Mouse (Mus musculus): ENCODE measurements at regions not wholly inside any gene's neighbourhood (a gene's known extent, or its start where the extent isn't known, plus 50 kb on each side); places are given as distances from the start of the nearest gene placed in this dataset.
A peak's percentile ranks its signal among the peaks of the same experiment; 100 is the strongest.

DNA sequence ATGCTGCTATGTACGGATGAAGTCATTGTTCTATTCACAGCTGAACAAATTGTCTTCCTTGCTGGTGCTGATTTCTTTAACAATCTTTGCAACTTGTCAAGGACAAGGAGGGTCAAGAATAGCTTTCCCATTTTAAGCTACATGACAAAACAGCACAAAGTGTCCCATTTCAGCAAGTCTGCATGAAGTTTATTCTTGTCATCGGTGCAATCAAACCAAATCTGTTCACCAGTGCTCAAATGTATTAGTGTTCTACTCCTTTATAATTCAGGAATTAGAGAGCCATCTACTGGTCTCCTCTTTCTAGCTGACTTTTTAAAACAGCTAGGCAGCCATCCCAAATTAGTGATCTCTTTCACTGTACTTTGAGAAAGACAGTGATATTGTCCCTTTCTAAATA, 1040.8 kb downstream of the Galc start:
- no peak for ATAC-seq

DNA sequence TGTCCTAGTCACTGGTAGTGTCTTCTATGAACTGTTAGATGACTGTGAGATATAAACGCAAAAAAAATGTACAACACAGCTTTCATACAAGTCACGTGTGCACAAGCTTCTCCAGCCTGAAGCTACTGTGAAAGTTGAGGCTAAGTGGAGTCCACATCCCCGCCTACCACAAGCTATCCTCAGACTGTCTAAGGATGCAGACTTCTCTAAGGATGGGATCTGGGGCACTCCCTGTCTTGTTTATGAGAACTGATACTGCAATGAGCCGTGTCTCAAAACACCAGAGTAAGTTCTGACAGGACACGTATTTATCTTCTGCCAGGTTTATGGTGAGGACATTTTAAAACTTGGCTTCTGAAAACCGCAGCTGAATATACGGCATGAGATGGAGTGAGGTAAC, 1041.7 kb downstream of the Galc start:
- no peak for ATAC-seq

DNA sequence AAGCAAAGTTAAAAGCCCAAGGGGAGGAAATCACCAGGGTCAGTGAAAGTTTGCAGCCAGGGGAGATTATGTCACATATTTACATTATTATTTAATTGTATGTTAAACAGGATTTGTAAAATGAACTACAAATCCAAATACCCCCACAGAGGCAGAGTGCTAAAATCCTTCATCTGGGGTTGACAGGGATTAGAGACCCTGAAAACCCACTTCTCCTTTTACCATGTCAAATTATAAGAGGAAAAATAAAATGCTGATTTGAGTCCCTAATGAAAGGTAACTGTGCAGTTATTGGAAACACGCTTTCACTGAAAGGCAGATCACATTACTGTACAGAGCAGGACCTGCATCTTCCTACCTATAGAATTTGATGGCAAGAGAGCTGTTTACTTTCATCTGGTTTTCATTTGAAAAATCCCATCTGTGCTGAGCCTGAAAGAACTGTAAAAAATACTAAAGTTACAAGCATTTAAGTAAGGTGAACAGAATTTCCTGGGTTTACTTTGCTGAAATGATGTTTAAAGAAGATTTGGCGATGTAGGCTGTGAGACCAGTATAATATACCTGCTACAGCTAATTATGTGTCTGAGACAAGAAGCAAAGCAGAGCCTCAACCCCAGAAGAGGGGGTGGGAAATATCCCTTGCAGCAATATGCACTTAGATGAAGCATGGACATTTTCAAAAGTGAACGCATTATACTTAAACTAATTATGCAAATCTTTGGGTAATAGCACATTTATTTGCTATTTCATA, 1055.4 kb downstream of the Galc start:
- no peak for ATAC-seq

DNA sequence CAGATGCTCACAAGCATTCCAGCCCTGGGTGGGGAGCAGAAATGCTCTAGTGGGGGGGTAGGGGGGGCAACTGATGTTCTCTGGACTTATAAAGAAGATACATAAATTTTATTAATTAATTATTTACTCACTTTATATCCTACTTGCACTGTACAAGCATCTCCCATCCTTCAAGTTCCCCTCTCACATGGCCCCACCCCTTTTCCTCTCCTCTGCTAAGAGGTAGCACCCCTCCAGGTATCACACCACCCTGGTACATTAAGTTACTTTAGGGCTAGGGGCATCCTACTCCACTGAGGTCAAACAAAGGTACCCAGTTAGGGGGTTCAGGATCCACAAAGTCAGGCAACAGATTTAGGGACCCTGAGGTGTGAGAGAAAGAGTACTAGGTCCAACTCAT, 1097.4 kb downstream of the Galc start:
- ATAC-seq = no peak

DNA sequence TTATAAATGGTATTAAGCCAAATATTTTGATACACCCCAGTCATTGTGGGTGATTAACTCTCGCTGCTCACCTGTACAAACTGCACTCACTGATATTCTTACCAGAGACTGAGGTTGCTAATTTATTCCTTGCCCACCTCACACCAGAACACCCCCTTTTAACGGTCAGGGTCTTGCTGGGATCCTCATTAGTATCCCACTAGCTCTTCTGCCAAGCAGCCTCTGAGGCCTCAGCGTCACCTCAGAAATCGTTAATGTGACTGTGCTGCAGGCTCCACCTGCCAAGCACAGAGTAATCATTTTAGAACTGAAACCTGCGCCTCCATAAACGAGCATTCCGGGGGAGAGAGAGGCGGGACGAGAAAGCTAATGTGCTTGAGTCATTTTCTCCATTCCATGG, 1097.8 kb downstream of the Galc start:
- ATAC-seq = no peak

DNA sequence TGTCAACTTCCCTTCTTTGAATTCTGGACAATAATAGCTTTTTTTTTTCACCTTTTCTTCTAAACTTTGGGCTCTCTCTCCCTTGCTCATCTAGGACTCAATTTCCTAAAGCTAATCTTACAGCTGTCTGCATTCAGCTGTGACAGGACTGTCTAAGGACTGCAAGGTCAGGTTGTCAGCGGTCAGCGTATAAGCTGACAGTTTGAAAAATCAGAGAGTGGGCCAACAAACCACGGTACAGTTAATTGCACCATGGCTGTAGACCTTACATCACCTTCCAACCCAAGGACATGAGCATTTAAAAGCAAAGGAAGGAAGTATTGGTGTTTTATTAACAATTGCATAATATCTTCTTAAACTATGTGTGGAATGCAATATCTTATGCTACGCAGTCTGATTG, 1100.9 kb downstream of the Galc start:
- ATAC-seq = no peak

DNA sequence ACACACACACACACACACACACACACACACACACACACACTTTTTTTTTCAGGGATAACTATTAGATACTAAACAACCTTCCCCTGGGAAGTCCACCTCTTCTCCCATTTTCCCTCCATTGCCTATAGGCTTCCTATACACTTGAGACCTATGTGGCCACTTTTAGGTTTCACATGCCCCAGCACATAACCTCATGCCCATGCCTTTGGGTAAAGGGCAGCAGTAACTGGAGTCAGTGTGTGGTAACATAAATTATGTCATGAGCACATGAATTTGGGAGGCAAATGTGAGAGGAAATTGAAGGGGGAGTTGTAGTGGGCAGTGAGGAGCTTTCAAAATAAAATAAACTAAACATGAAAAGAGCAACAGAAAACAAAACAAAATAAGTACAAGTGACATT, 1101.5 kb downstream of the Galc start:
- ATAC-seq = no peak

DNA sequence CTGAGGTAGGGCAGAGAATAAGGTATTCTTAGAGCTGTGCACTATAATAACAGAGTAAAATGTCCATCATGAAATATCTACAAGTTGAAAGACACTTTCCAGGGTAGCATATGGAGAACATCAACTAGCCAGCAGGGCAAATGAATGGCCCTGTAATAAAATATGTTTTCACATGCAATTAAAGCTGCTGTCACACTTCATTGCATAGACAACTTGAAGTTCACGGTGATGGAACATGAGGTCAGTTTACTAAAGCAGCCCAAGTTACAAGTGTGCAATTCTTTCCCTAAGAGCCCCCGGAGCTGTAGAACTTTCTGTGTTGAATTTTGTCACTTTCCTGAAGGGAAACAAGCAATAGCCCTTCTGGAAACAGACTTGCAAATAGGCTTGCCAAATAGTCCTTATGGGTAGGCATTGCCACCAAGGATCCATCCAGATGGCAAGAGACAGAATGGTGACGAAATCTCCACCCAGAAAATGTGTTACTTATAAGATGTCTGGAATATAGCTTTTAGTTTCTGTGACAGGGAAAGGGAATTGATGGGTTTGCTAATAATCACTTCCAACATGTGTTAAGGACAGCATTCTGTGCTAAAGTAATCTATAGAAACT, 1102.7 kb downstream of the Galc start:
- no peak for ATAC-seq

DNA sequence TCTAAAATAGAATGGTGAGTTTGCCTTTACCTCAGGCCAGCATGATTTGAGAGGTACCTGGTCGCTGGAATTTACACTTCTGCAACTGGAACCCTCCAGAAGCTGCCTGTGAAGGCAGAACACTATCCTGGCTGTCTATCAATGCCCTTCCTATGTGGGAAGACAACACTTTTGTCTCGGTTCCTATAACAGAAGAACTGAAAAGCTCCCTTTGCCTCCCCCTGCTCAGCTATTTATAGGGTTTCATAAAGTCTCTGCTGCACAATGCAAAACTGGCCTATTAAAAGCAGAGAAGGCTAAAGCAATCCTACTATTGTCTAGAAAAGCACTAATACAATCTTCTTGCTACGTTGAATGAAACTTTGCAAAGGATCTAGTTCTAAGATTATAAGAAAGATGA, 1116.5 kb downstream of the Galc start:
- ATAC-seq = no peak

DNA sequence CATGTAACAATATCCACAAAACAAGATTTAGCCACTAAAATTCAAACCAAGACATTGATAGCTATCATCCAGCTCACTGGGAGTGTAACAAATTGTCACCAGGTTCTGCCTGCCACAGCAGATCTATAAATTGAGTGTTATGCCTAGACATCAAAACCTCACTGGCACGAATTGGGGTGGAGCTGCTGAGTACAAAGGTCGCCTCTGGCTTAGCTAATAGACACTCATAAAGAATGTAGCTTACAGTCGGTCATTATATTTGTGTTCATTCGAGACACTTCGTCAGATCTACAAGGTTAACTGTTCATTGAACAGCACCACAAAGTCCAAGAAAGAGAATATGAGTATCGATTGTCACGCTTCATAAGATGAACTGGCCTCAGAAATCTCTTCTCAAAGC, 1121.3 kb downstream of the Galc start:
- ATAC-seq = no peak

DNA sequence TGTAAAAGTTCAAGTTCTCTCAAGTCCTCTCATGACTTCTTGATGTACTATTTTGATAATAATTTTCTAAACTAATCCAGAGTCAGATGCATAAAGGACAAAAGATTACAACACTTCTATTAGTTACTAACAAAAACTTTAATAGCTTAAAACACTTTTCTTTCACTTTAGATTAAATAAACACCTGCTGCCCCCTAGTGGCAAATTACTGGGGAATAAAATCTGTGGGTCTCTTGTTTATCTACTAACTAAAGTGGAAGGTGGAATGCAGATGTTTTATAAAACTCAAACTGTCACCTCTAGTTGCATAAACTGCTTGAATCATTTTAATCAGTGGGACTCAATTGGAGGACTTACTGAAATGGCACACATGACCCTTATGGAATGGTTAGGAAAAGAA, 1129.0 kb downstream of the Galc start:
- ATAC-seq = no peak

DNA sequence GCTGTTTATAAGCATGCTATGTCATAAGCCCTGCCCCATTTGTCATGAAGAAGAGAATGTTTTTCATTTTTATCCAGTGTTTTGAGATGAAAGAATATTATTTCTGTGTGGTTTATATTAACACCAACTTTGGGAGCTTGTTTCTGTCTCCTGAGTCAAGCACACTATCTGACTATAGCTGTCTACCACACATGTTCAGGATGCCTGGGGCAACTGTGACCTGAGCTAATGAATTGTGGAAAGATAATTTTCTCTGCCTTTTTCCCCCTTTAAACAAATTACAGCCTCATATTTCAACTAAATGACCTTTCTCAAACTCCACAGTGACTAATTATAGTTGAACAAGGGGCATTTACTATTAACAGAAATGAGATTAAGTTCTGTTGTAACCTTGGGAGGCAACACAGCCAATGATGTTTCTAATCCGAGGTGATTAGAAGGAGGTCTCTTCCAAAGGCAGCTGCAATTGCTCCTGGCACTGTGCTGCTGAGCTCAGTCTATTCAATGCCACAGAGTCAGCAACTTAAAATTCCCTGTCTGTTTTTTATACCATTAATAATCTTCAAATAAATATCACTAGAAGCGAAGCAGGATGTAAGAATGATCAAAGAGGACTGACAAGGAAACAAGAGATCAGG, 1168.6 kb downstream of the Galc start:
- ATAC-seq = no peak

DNA sequence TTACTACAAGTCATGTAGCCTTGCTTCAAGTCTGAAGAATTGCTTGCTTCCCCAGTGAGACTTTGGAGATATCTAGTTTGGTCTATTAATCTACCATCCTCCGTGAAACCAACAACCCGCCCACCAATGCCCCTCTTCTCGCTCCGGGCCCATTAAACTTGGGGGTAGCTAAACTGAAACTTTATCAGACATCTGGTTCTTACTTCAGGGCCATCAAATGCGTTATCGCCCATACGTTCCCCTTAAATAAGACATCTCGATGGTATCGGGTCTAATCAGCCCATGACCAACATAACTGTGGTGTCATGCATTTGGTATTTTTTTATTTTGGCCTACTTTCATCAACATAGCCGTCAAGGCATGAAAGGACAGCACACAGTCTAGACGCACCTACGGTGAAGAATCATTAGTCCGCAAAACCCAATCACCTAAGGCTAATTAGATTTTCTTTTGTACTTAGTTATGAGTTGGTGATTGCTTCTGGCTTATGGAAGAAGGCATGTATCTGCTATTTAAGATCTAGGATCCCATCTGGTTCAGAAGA, 1197.8 kb downstream of the Galc start:
- ATAC-seq = peak; percentile 100

DNA sequence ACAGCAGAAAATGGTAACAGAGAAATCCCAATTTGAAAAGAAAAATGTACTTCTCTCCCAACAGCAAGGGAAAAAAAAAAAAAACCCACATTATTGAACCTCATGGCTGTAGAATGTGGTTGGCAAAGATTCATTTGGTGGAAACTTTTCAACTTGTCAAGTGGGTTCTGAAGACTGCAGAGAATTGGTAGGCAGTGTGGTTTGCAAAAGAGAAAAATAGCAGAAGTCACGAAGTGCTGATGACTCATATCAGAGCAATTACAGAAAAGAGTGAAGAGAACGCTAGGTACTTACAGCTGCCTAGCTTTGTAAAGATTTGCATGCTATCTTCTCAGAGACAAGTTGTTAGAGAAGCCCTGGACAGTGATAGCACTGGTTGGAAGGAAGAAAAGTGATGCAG, 1211.6 kb downstream of the Galc start:
- ATAC-seq = no peak

Data from inflammation-experienced regulatory T-cells, adult 6 months (primary cell).